Mouse (Mus musculus): ENCODE measurements around the gene Dagla.

GRCm38 (mm10) chr19:10302852-10303251, 1.8 kb downstream of the Dagla start:
- TF ChIP-seq EP300 (IDR thresholded peaks at IDR 0.05; ENCODE audit: insufficient read depth, low read depth, low read length) (no peak), POLR2A (IDR thresholded peaks at IDR 0.05; ENCODE audit: insufficient read depth, low read depth, low read length) (no peak)

Measured in heart, adult 2 months (tissue).